Mouse (Mus musculus): ENCODE data around the gene Foxl1. TPM values are rescaled to one million over a fixed set of nuclear protein-coding genes. Genes with fewer than 3 reads are reported as not detected.

Gene Foxl1
- polyA plus RNA-seq (2012; rRNA removed; ENCODE audit: low replicate concordance): 0.07 and 0.08 TPM in 2 replicates

GRCm38 (mm10) chr8:121127756-121128375 is at the start of gene Foxl1:
Gene Foxl1 (plus strand): TSS chr8:121127940.

GRCm38 (mm10) chr8:121084210-121084951 is 43.4 kb upstream of the Foxl1 start, which contains the start of gene Foxf1:
Gene Foxf1 (plus strand): TSS chr8:121084386.

GRCm38 (mm10) chr8:121107668-121108656 is 19.8 kb upstream of the Foxl1 start, which contains the start of gene Mthfsd:
Gene Mthfsd (minus strand): TSS chr8:121108392.

GRCm38 (mm10) chr8:121115948-121116347 is 11.8 kb upstream of the Foxl1 start, which contains the start of gene Foxc2:
Gene Foxc2 (plus strand): TSS chr8:121116171.

Other genes with a start within 250 kb of the Foxl1 start
- 2.0 and 7.8 TPM in 2 replicates for gene Foxf1, start 43.6 kb upstream of the Foxl1 start, polyA plus RNA-seq (2012; rRNA removed; ENCODE audit: low replicate concordance)
- gene Mthfsd, start 19.5 kb upstream of the Foxl1 start, polyA plus RNA-seq (2012; rRNA removed; ENCODE audit: low replicate concordance): 59.1 and 61.6 TPM in 2 replicates
- 0.65 and 1.9 TPM in 2 replicates for gene Foxc2, start 11.8 kb upstream of the Foxl1 start, polyA plus RNA-seq (2012; rRNA removed; ENCODE audit: low replicate concordance)